Mouse (Mus musculus): ENCODE data around the gene Vmac. TPM values are rescaled to one million over a fixed set of nuclear protein-coding genes. Genes with fewer than 3 reads are reported as not detected.

Gene Vmac
- polyA plus RNA-seq (2012; rRNA removed), result 13.2 and 18.0 TPM in 2 replicates

- Histone ChIP-seq H3K27ac (ENCODE audit: insufficient read depth, low read depth, low read length) (peak within 1 kb of the TSS; percentile 67), H3K4me1 (ENCODE audit: control insufficient read depth, insufficient read depth, insufficient read length, low read length) (peaks cover 4% of the 10 kb centered on the region), H3K27me3 (ENCODE audit: control insufficient read depth, insufficient read depth, low read length) (no peaks in the 10 kb centered on the region), H3K36me3 (ENCODE audit: control insufficient read depth, insufficient read depth, low read length) (peaks cover 11% of the 10 kb centered on the region), H3K4me3 (ENCODE audit: low read depth, low read length) (peak within 1 kb of the TSS; percentile 87)
- under 1% methylated on average over 59 of the region's 59 CpGs for WGBS
- no peak for TF ChIP-seq CTCF (IDR thresholded peaks at IDR 0.05; ENCODE audit: extremely low read depth, insufficient read length, insufficient replicate concordance, low read depth, low read length)
- TF ChIP-seq POLR2A (IDR thresholded peaks at IDR 0.05; ENCODE audit: low read depth, low read length), result peak; percentile 63; the same call in 1 of the 2 replicates
These were observed at the start of gene Vmac, which contains the start of gene Ndufa11 for GRCm38 (mm10) chr17:56717363-56718058. TSS of gene Vmac (minus strand) at chr17:56718022. TSS of gene Ndufa11 (plus strand) at chr17:56717767.

GRCm38 (mm10) chr17:56766631-56767405 is 49.0 kb upstream of the Vmac start:
- Histone ChIP-seq H3K27me3 (ENCODE audit: control insufficient read depth, insufficient read depth, low read length) (no peaks in the 10 kb centered on the region), H3K27ac (ENCODE audit: insufficient read depth, low read depth, low read length) (no peak overlapping the region), H3K4me3 (ENCODE audit: low read depth, low read length) (no peak overlapping the region), H3K4me1 (ENCODE audit: control insufficient read depth, insufficient read depth, insufficient read length, low read length) (peaks cover 12% of the 10 kb centered on the region), H3K36me3 (ENCODE audit: control insufficient read depth, insufficient read depth, low read length) (peaks cover 34% of the 10 kb centered on the region)
- TF ChIP-seq POLR2A (IDR thresholded peaks at IDR 0.05; ENCODE audit: low read depth, low read length) (no peak), CTCF (IDR thresholded peaks at IDR 0.05; ENCODE audit: extremely low read depth, insufficient read length, insufficient replicate concordance, low read depth, low read length) (no peak)
- 96% methylated on average over 27 of the region's 27 CpGs for WGBS

GRCm38 (mm10) chr17:56765431-56765830 is 47.6 kb upstream of the Vmac start:
- 20% methylated on average over 12 of the region's 12 CpGs for WGBS
- Histone ChIP-seq H3K4me3 (ENCODE audit: low read depth, low read length) (peak overlapping the region; percentile 91), H3K4me1 (ENCODE audit: control insufficient read depth, insufficient read depth, insufficient read length, low read length) (peaks cover 18% of the 10 kb centered on the region), H3K27me3 (ENCODE audit: control insufficient read depth, insufficient read depth, low read length) (no peaks in the 10 kb centered on the region), H3K27ac (ENCODE audit: insufficient read depth, low read depth, low read length) (peak overlapping the region; percentile 22; the same call in 1 of the 2 replicates), H3K36me3 (ENCODE audit: control insufficient read depth, insufficient read depth, low read length) (peaks cover 30% of the 10 kb centered on the region)
- TF ChIP-seq POLR2A (IDR thresholded peaks at IDR 0.05; ENCODE audit: low read depth, low read length), result no peak
- no peak for TF ChIP-seq CTCF (IDR thresholded peaks at IDR 0.05; ENCODE audit: extremely low read depth, insufficient read length, insufficient replicate concordance, low read depth, low read length)

DNA sequence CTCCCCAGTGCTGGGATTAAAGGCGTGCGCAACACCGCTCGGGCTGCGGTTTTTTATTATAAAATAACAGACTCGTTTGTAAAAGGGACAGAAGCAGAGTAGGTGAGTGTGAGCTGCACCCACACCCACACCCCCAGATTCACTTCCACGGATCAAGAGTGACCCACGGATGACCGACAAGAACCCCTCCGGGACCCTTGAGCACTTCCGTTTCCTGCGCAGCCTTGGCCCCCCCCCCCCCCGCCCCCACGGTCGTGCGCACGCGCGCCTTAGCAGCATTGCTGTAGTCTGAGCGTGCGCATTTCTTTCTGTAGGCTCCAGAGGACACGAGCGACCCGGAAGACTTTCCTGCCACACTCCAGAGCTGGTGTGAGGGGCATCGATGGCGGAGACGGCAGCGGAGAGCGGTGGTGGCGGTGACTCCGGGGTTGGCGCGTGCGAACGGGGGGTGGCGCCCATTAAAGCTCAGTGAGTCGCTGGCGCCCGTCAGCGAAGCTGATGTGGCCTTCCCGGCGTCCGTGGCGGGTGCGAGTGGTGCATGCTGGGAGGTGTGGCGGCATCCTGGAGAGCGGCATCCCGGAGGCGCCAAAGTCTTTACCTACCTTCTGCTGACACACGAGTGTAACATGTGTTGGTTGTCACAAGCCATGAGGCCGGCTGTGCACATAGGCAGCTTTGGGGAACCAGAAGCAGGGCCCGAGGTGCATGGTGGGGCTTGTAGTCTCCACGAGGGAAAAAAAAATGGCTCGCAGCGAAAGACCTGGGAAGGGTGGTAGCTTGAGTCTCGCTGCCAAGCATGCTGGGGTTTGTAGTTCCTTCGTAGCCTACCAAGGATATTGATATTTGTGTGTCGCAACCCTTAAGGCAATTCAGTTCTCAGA is 46.9 kb upstream of the Vmac start, which contains the start of gene Dus3l:
TSS of gene Dus3l (plus strand) at position 284 of the 881 bp plus-strand sequence.
- Histone ChIP-seq H3K4me1 (ENCODE audit: control insufficient read depth, insufficient read depth, insufficient read length, low read length) (peaks cover 18% of the 10 kb centered on the region), H3K27me3 (ENCODE audit: control insufficient read depth, insufficient read depth, low read length) (no peaks in the 10 kb centered on the region), H3K36me3 (ENCODE audit: control insufficient read depth, insufficient read depth, low read length) (peaks cover 26% of the 10 kb centered on the region), H3K4me3 (ENCODE audit: low read depth, low read length) (peak within 1 kb of the TSS; percentile 91), H3K27ac (ENCODE audit: insufficient read depth, low read depth, low read length) (peak within 1 kb of the TSS; percentile 98)
- TF ChIP-seq POLR2A (IDR thresholded peaks at IDR 0.05; ENCODE audit: low read depth, low read length) (no peak; the same call in 1 of the 2 replicates), CTCF (IDR thresholded peaks at IDR 0.05; ENCODE audit: extremely low read depth, insufficient read length, insufficient replicate concordance, low read depth, low read length) (no peak; the same call in 1 of the 2 replicates)
- WGBS, result under 1% methylated on average over 58 of the region's 58 CpGs

DNA sequence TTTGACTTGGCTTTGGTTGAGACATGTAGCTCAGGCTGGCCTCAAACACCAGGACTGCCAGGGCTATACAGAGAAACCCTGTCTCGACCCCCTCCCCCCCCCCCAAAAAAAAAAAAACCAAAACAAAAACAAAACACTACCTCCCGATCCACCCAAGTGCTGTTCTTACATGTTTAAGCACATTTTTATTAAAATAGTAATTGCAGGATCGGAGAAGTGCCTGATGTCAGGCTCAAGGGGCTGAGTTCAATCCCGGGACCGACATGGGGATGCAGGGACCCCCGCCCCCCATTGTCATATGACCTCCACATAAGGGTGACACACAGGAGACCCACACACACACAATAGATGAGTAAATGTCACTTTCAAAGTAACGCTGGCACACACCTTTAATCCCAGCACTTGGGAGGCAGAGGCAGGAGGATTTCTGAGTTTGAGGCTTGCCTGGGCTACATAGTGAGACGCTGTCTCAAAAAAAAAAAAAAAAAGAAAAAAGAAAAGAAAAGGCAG is 46.0 kb upstream of the Vmac start:
- 63% methylated on average over 8 of the region's 8 CpGs for WGBS
- TF ChIP-seq POLR2A (IDR thresholded peaks at IDR 0.05; ENCODE audit: low read depth, low read length) (no peak), CTCF (IDR thresholded peaks at IDR 0.05; ENCODE audit: extremely low read depth, insufficient read length, insufficient replicate concordance, low read depth, low read length) (no peak)
- Histone ChIP-seq H3K27me3 (ENCODE audit: control insufficient read depth, insufficient read depth, low read length) (no peaks in the 10 kb centered on the region), H3K4me3 (ENCODE audit: low read depth, low read length) (peak overlapping the region; percentile 91; the same call in 1 of the 2 replicates), H3K27ac (ENCODE audit: insufficient read depth, low read depth, low read length) (no peak overlapping the region), H3K36me3 (ENCODE audit: control insufficient read depth, insufficient read depth, low read length) (peaks cover 18% of the 10 kb centered on the region), H3K4me1 (ENCODE audit: control insufficient read depth, insufficient read depth, insufficient read length, low read length) (peaks cover 18% of the 10 kb centered on the region)
